Mouse (Mus musculus): ENCODE data around the gene Eri2. TPM values are rescaled to one million over a fixed set of nuclear protein-coding genes. Genes with fewer than 3 reads are reported as not detected.

Eri2 gene
- 14.3 and 14.6 TPM in 2 replicates for total RNA-seq (2012; rRNA removed)

DNA sequence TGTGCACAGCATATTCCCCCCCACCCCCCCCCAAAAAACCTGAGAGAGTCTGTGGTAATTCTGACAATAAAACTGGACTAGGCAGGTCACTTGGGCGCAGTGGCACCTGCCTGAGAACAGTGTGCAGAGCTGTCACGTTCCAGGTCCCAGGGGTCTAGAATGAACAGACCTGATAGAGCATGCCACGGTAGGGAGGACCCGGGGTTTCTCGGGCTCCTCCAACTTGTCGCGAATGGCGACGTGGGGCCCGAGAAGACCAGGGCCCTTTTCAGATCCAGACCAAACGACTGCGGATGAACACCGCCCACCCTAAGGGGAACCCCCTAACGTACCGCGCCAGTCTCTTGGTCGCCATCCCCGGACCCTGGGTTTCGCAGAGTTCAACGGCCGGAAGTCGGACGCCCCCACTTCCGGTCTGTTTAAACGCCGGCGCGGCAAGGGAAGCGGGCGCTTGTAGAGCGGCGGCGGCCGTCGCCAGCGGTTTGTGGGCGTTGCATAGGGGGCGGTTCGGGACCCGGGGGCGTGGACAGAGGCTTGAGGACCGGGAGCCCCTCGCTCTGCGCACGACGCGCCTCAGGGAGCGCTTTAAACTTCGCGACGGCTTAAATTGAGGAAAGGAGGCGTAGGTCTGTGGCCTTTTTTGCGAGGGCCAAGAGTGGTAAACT, at the start of gene Eri2, which contains the start of gene Rexo5:
Eri2 (minus strand) TSS at position 473 of the 665 bp plus-strand sequence.
Rexo5 (plus strand) TSS at position 421 of the 665 bp plus-strand sequence.
- Histone ChIP-seq H3K4me1 (ENCODE audit: control insufficient read depth in 2 of 2, insufficient read depth in 2 of 2, low read length in 2 of 2, poor library complexity in 1 of 2) (no peaks in the 10 kb centered on the region), H3K9ac (ENCODE audit: insufficient read depth, low read depth, low read length, poor library complexity, severe bottlenecking) (peak within 1 kb of the TSS; percentile 93), H3K4me3 (ENCODE audit: insufficient read depth in 1 of 2, low read depth in 1 of 2, low read length in 2 of 2, poor library complexity in 1 of 2, severe bottlenecking in 1 of 2) (peak within 1 kb of the TSS; percentile 84 to 96), H3K27ac (ENCODE audit: insufficient read depth, low read depth, low read length, poor library complexity, severe bottlenecking) (peak within 1 kb of the TSS; percentile 51), H3K36me3 (ENCODE audit: control insufficient read depth, insufficient read depth, low read length, poor library complexity, severe bottlenecking) (peaks cover 5% of the 10 kb centered on the region), H3K9me3 (ENCODE audit: control insufficient read depth, insufficient read depth, low read depth, low read length) (no peaks in the 10 kb centered on the region)
- in situ Hi-C loops (cut with MboI; ENCODE audit: low sequenced_read_pairs in 2 of 2, unreplicated experiment in 2 of 2), result no loop called here
- DNase-seq (ENCODE audit: low read depth, low spot score), result peak; percentile 90
- TF ChIP-seq HCFC1 (IDR thresholded peaks at IDR 0.05; ENCODE audit: borderline replicate concordance, insufficient read depth, low read length) (peak; percentile 62; the same call in 1 of the 2 replicates), ZC3H11A (IDR thresholded peaks at IDR 0.05; ENCODE audit: borderline replicate concordance, low read depth, low read length) (no peak), CHD2 (IDR thresholded peaks at IDR 0.05; ENCODE audit: low read depth, low read length) (no peak)

DNA sequence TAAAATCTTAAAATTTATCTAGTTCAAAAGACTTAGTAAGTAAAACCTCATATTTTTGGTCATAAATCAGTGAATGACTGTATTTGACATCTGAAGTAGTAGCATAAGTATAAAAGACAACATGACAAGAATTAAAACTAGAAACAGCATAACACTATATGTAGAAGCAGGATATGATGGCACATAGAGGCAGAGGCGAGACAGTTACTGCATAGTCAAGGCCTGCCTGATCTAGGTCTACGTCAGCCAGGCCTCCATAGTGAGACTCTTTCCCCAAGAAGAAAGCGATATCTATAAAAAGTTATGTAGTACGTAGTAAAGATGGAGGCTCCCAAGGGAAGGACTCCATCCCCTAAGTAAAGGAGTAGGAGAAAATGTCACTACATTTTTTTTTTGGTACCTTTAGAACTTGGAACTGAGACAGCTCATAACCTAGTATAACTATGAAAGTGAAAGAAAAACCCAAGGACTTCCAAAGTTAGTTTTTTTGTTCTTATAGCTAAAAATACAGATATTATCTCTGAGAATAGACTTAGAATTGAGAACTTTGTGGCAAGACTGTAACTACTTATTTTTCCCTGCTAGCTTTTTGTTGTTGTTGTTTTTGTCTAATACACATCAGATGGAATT, 48.1 kb upstream of the Eri2 start:
- DNase-seq (ENCODE audit: low read depth, low spot score), result no peak
- Histone ChIP-seq H3K4me1 (ENCODE audit: control insufficient read depth in 2 of 2, insufficient read depth in 2 of 2, low read length in 2 of 2, poor library complexity in 1 of 2) (no peaks in the 10 kb centered on the region), H3K36me3 (ENCODE audit: control insufficient read depth, insufficient read depth, low read length, poor library complexity, severe bottlenecking) (no peaks in the 10 kb centered on the region), H3K27ac (ENCODE audit: insufficient read depth, low read depth, low read length, poor library complexity, severe bottlenecking) (no peak overlapping the region), H3K9me3 (ENCODE audit: control insufficient read depth, insufficient read depth, low read depth, low read length) (no peaks in the 10 kb centered on the region), H3K9ac (ENCODE audit: insufficient read depth, low read depth, low read length, poor library complexity, severe bottlenecking) (no peak overlapping the region), H3K4me3 (ENCODE audit: insufficient read depth in 1 of 2, low read depth in 1 of 2, low read length in 2 of 2, poor library complexity in 1 of 2, severe bottlenecking in 1 of 2) (no peak overlapping the region)
- in situ Hi-C loops (cut with MboI; ENCODE audit: low sequenced_read_pairs in 2 of 2, unreplicated experiment in 2 of 2), result loop anchor here (10.0 to 25.0 kb wide), 3 partner anchors 203 to 370 kb away; partner anchors contain the start of genes Abca14 (in 2 of the 2) and Crym (in 2 of the 2)
- no peak for TF ChIP-seq CHD2 (IDR thresholded peaks at IDR 0.05; ENCODE audit: low read depth, low read length)
- no peak for TF ChIP-seq ZC3H11A (IDR thresholded peaks at IDR 0.05; ENCODE audit: borderline replicate concordance, low read depth, low read length)
- TF ChIP-seq HCFC1 (IDR thresholded peaks at IDR 0.05; ENCODE audit: borderline replicate concordance, insufficient read depth, low read length), result no peak
- TF ChIP-seq ZNF384 (IDR thresholded peaks at IDR 0.05; ENCODE audit: low read depth, low read length), result no peak
- no peak for TF ChIP-seq MAFK (IDR thresholded peaks at IDR 0.05; ENCODE audit: insufficient read depth, low read depth, low read length)

- in situ Hi-C loops (cut with MboI; ENCODE audit: low sequenced_read_pairs in 2 of 2, unreplicated experiment in 2 of 2), result loop anchor here in 1 of 2 experiments (25.0 kb wide), 1 partner anchor 376 kb away; the partner anchor contains the start of genes Abca14 and Crym
- H3K4me3 ChIP-seq (ENCODE audit: insufficient read depth in 1 of 2, low read depth in 1 of 2, low read length in 2 of 2, poor library complexity in 1 of 2, severe bottlenecking in 1 of 2), result no peak overlapping the region
- no peak overlapping the region for H3K9ac ChIP-seq (ENCODE audit: insufficient read depth, low read depth, low read length, poor library complexity, severe bottlenecking)
- H3K27ac ChIP-seq (ENCODE audit: insufficient read depth, low read depth, low read length, poor library complexity, severe bottlenecking), result no peak overlapping the region
- DNase-seq (ENCODE audit: low read depth, low spot score), result no peak
- no peaks in the 10 kb centered on the region for H3K4me1 ChIP-seq (ENCODE audit: control insufficient read depth in 2 of 2, insufficient read depth in 2 of 2, low read length in 2 of 2, poor library complexity in 1 of 2)
- H3K36me3 ChIP-seq (ENCODE audit: control insufficient read depth, insufficient read depth, low read length, poor library complexity, severe bottlenecking), result no peaks in the 10 kb centered on the region
- TF ChIP-seq HCFC1 (IDR thresholded peaks at IDR 0.05; ENCODE audit: borderline replicate concordance, insufficient read depth, low read length), result no peak
- H3K9me3 ChIP-seq (ENCODE audit: control insufficient read depth, insufficient read depth, low read depth, low read length), result no peaks in the 10 kb centered on the region
These were observed 42.3 kb upstream of the Eri2 start for GRCm38 (mm10) chr7:119835996-119836777.

DNA sequence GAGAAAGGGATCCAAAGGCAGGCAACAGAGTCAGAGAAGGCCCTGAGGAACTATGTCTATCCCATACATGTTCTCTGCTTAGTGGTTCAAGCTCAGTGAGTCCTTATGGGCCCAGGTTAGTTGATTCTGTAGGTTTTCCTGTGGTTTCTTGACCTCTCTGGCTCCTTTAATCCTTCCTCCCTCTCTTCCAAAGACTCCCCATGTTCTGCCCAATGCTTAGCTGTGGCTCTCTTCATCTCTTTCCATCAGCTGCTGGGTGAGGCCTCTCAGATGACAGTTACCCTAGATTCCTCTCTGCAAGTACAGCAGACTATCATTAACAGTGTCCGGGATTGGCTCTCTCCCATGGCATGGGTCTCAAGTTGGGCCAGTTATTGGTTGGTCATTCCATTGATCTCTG, 41.5 kb upstream of the Eri2 start:
- TF ChIP-seq ZNF384 (IDR thresholded peaks at IDR 0.05; ENCODE audit: low read depth, low read length) (no peak), MAFK (IDR thresholded peaks at IDR 0.05; ENCODE audit: insufficient read depth, low read depth, low read length) (no peak), CHD2 (IDR thresholded peaks at IDR 0.05; ENCODE audit: low read depth, low read length) (no peak), ZC3H11A (IDR thresholded peaks at IDR 0.05; ENCODE audit: borderline replicate concordance, low read depth, low read length) (no peak), HCFC1 (IDR thresholded peaks at IDR 0.05; ENCODE audit: borderline replicate concordance, insufficient read depth, low read length) (no peak)
- H3K36me3 ChIP-seq (ENCODE audit: control insufficient read depth, insufficient read depth, low read length, poor library complexity, severe bottlenecking), result no peaks in the 10 kb centered on the region
- no peaks in the 10 kb centered on the region for H3K9me3 ChIP-seq (ENCODE audit: control insufficient read depth, insufficient read depth, low read depth, low read length)

More for the DNA sequence above, 41.5 kb upstream of the Eri2 start:
- in situ Hi-C loops (cut with MboI; ENCODE audit: low sequenced_read_pairs in 2 of 2, unreplicated experiment in 2 of 2), result loop anchor here in 1 of 2 experiments (25.0 kb wide), 1 partner anchor 377 kb away; the partner anchor contains the start of genes Abca14 and Crym
- DNase-seq (ENCODE audit: low read depth, low spot score), result no peak
- Histone ChIP-seq H3K4me3 (ENCODE audit: insufficient read depth in 1 of 2, low read depth in 1 of 2, low read length in 2 of 2, poor library complexity in 1 of 2, severe bottlenecking in 1 of 2) (no peak overlapping the region), H3K27ac (ENCODE audit: insufficient read depth, low read depth, low read length, poor library complexity, severe bottlenecking) (no peak overlapping the region), H3K9ac (ENCODE audit: insufficient read depth, low read depth, low read length, poor library complexity, severe bottlenecking) (no peak overlapping the region), H3K4me1 (ENCODE audit: control insufficient read depth in 2 of 2, insufficient read depth in 2 of 2, low read length in 2 of 2, poor library complexity in 1 of 2) (no peaks in the 10 kb centered on the region)

Data from ES-E14 (cell line).